Mouse (Mus musculus): Measurements from ENCODE around the gene Gm10639. TPM values are rescaled to one million over a fixed set of nuclear protein-coding genes. Genes with fewer than 3 reads are reported as not detected.
"Not testable (repeated sequence)": the region's sequence is repeated elsewhere in the genome, so short reads cannot be mapped to it uniquely, and the experiment has no call there.

Gene Gm10639
- total RNA-seq, 2 experiments from 2014 or later: not detected

GRCm38 (mm10) chr9:78343055-78343454 lies 53.3 kb downstream of the Gm10639 start:
- DNase-seq; intact Hi-C loops (cut with DNase I; ENCODE audit: low total_unique reads): not testable (repeated sequence)

DNA sequence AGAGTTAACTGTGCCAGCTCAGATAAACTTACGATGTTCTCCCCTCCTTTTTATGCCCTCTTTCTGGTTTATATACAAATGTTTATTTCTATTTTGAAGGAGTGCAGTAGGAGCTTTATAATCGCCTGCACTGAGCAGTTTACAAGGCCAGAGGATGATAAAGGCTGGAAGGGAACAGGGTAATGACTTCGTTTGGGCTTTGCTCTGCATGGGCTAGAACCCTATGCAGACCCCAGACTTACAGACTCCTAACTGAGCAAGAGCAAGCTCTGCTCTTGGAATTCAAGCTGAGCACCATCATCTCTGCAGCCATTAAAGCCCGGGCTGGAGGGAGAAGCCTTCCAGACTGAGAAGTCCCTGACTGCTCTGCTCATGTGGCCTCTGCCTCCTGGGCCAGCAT lies 55.5 kb downstream of the Gm10639 start:
- intact Hi-C loops (cut with DNase I; ENCODE audit: low total_unique reads); DNase-seq: not testable (repeated sequence)

GRCm38 (mm10) chr9:78347004-78347403 lies 57.3 kb downstream of the Gm10639 start:
- intact Hi-C loops (cut with DNase I; ENCODE audit: low total_unique reads): no loop called here

GRCm38 (mm10) chr9:78348206-78349004 lies 58.7 kb downstream of the Gm10639 start:
- intact Hi-C loops (cut with DNase I; ENCODE audit: low total_unique reads); DNase-seq: not testable (repeated sequence)

More at GRCm38 (mm10) chr9:78347004-78347403, 57.3 kb downstream of the Gm10639 start:
- DNase-seq: no peak

- intact Hi-C loops (cut with DNase I; ENCODE audit: low total_unique reads); DNase-seq: not testable (repeated sequence)
These were observed 59.4 kb downstream of the Gm10639 start for GRCm38 (mm10) chr9:78349141-78349540.

- intact Hi-C loops (cut with DNase I; ENCODE audit: low total_unique reads); DNase-seq: not testable (repeated sequence)
These were observed 60.3 kb downstream of the Gm10639 start for GRCm38 (mm10) chr9:78350007-78350406.

DNA sequence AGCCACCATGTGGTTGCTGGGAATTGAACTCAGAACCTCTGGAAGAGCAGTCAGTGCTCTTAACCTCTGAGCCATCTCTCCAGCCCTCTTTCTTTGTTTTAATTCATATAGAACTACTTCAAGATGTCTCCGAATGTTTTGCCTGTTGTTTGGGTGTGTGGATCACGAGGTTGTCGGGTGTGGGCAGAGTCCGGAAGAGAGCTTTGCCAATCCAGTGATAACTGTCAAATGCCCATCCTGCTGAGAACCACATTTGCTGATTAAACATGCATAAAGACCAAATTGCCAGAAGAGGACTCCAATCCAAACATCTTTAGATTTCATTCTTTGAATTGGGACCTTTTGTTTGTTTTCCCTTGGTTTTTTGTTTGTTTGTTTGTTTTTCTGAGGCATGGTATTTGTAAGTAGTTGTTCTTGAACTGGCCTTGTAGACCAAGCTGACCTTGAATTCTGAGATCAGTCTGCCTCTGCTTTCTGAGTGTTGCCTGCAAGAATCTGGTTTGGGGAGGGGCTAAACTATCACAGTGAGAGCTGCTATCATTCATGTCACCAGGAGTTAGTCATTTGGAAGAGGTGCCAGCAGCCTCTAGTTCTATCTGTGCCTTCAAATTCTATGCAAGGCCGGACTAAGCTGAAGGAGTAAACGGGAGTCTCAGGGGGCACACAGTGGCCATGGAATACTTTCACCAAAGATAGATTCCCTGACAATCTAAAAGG lies 61.9 kb downstream of the Gm10639 start:
- intact Hi-C loops (cut with DNase I; ENCODE audit: low total_unique reads): no loop called here
- no peak for DNase-seq

Other genes starting within 250 kb of the Gm10639 start
- gene Gcm1, start 238.0 kb upstream of the Gm10639 start, total RNA-seq (2021): not detected
- 10 to 100 TPM; 60.8 to 68.0 TPM for gene Fbxo9, start 180.9 kb upstream of the Gm10639 start, total RNA-seq (2021)
- 10 to 100 TPM; 11.1 to 13.2 TPM for gene Ick, start 180.7 kb upstream of the Gm10639 start, total RNA-seq (2021)
- gene Gsta4, start 107.1 kb upstream of the Gm10639 start, total RNA-seq (2021): 10 to 100 TPM; 10.9 to 12.1 TPM
- gene Gsta1, start 59.3 kb upstream of the Gm10639 start, total RNA-seq (2021): not detected
- not detected for gene Gm3776, start 32.8 kb upstream of the Gm10639 start, total RNA-seq (2021)
- gene Omt2a, start 24.9 kb downstream of the Gm10639 start, total RNA-seq (2021): not detected
- gene Omt2b, start 37.7 kb downstream of the Gm10639 start, total RNA-seq (2021): not detected
- gene Gsta2, start 65.9 kb downstream of the Gm10639 start, total RNA-seq (2021): not detected
- not detected for gene Dppa5a, start 78.3 kb downstream of the Gm10639 start, total RNA-seq (2021)
- gene Ooep, start 88.8 kb downstream of the Gm10639 start, total RNA-seq (2021): under 1 TPM in 1 of 2 experiments, not detected in 1; 0.11 TPM
- not detected for gene Ddx43, start 105.9 kb downstream of the Gm10639 start, total RNA-seq (2021)
- under 1 TPM; 0.29 to 0.31 TPM for gene Cgas, start 153.3 kb downstream of the Gm10639 start, total RNA-seq (2021)
- 10 to 100 TPM; 14.4 to 17.3 TPM for gene Mto1, start 158.3 kb downstream of the Gm10639 start, total RNA-seq (2021)
- not detected for gene Gm17324, start 158.9 kb downstream of the Gm10639 start, total RNA-seq (2021)
- gene Eef1a1, start 199.2 kb downstream of the Gm10639 start, total RNA-seq (2021): 1,000 to 10,000 TPM; 1,398 to 1,669 TPM